Mouse (Mus musculus) lung, embryonic 15.5 days (tissue): ENCODE results near the gene Jph4. TPM values are rescaled to one million over a fixed set of nuclear protein-coding genes. Genes with fewer than 3 reads are reported as not detected.

Experiments used
- ATAC-seq: fragments of 200-750 bp; cut with Nextera tagmentation; 2 replicates; pipeline ENCODE4 v1.8.0; 2017; ENCODE audit warnings: moderate number of reproducible peaks, borderline replicate concordance; ENCODE audit not compliant: low FRiP score, low TSS enrichment; ENCODE audit errors: extremely low read depth
- H3K27ac ChIP-seq: fragments of 300-500 bp; sonication (generic); 2 replicates; pipeline ENCODE4 v1.5.1; 2015; ENCODE audit warnings: moderate library complexity, mild to moderate bottlenecking, inconsistent platforms
- H3K27me3 ChIP-seq: fragments of 300-500 bp; sonication (generic); 2 replicates; pipeline ENCODE4 v1.6.1; 2015; ENCODE audit warnings: inconsistent platforms
- H3K36me3 ChIP-seq: fragments of 300-500 bp; sonication (generic); 2 replicates; pipeline ENCODE4 v1.6.1; 2015; ENCODE audit warnings: inconsistent platforms
- H3K4me1 ChIP-seq: fragments of 300-500 bp; sonication (generic); 2 replicates; pipeline ENCODE4 v1.6.1; 2015; ENCODE audit warnings: inconsistent platforms
- H3K4me2 ChIP-seq: fragments of 300-500 bp; sonication (generic); 2 replicates; pipeline ENCODE4 v1.6.1; 2015; ENCODE audit warnings: inconsistent platforms, mild to moderate bottlenecking, moderate library complexity
- H3K4me3 ChIP-seq: fragments of 300-500 bp; sonication (generic); 2 replicates; pipeline ENCODE4 v1.5.1; 2015; ENCODE audit warnings: mild to moderate bottlenecking, inconsistent platforms
- H3K9ac ChIP-seq: fragments of 300-500 bp; sonication (generic); 2 replicates; pipeline ENCODE4 v1.6.1; 2015; ENCODE audit warnings: inconsistent platforms
- H3K9me3 ChIP-seq: fragments of 300-500 bp; sonication (generic); 2 replicates; pipeline ENCODE4 v1.6.1; 2016; ENCODE audit warnings: inconsistent platforms
- WGBS: fragments of 180-500 bp; shearing (Covaris S2); methylation state at CpG from one replicate; pipeline ENCODE4 v1.1.7; 2015; 5-methylcytosine and 5-hydroxymethylcytosine counted together
- polyA plus RNA-seq: library from polyadenylated mRNA; unstranded; fragments of >200 nt; fragmentation: Nextera tagmentation; extraction: Ambion mirVana; gene quantifications from 2 replicates; pipeline ENCODE4 v1.2.1, GENCODE M21; 2015

The Jph4 gene
- polyA plus RNA-seq, 1 experiment from 2014 or later, result 0.37 TPM

DNA sequence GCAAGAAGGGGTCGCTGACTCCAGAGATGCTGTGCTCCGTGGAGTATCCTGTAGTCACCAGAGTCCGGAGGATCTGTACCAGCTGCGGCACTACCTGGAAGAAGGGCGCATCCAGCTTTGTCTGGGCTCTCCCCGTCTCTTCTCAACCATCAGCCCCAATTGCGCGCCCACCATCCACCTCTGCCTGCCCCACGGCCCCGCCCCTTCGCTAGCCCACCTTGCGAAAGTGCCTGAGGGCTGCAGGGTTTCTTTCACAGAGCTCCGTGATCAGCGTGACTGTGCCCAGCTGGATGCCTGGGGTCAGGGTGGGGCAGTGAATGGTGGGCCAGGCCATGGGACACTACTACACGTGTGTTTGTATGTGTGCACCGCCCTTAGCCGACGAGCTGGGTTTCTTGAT lies 12.4 kb downstream of the Jph4 start:
- no peak overlapping the region for H3K27ac ChIP-seq
- H3K36me3 ChIP-seq, result 0 out of 2 replicates have a peak, but pooled peaks cover 5% of the 10 kb centered on the region
- no peak overlapping the region for H3K9ac ChIP-seq
- no peak overlapping the region for H3K4me2 ChIP-seq
- no peak for ATAC-seq
- H3K9me3 ChIP-seq, result no peaks in the 10 kb centered on the region
- WGBS, result 83% methylated on average over 18 of the region's 18 CpGs
- H3K4me3 ChIP-seq, result no peak overlapping the region
- peaks cover 27% of the 10 kb centered on the region for H3K4me1 ChIP-seq
- peaks cover 11% of the 10 kb centered on the region for H3K27me3 ChIP-seq

DNA sequence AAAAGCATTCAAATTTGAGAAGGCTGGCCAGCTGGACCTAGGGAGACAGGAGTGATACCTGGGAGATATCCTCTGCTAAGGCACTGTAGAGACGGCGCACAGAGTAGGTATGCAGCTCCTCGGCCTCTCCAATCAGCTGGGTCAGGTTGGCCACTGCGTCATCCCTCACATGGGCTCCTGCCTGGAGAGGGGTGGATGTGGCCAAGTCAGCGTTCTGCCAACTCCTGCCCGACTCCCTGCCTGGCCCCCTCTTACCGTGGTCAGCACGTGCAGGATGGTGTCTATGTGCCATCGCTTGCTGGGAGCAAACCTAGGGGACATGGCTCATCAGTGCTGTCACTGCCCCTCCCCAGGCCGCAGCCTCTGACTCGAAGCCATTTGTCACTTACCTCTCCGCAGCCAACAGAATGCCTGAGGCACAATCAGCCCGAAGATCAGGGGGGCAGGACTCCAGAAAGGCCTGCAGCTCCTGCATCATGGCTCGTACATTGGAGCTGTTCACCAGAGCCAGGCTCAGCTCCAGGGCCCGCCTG lies 14.4 kb downstream of the Jph4 start:
- no peak for ATAC-seq
- peaks cover 8% of the 10 kb centered on the region; the same call in 1 of the 2 replicates for H3K36me3 ChIP-seq
- H3K9me3 ChIP-seq, result no peaks in the 10 kb centered on the region
- H3K27me3 ChIP-seq, result no peaks in the 10 kb centered on the region
- H3K4me2 ChIP-seq, result no peak overlapping the region
- peaks cover 25% of the 10 kb centered on the region for H3K4me1 ChIP-seq
- H3K9ac ChIP-seq, result no peak overlapping the region
- no peak overlapping the region for H3K27ac ChIP-seq
- no peak overlapping the region for H3K4me3 ChIP-seq
- WGBS, result 76% methylated on average over 15 of the region's 15 CpGs

DNA sequence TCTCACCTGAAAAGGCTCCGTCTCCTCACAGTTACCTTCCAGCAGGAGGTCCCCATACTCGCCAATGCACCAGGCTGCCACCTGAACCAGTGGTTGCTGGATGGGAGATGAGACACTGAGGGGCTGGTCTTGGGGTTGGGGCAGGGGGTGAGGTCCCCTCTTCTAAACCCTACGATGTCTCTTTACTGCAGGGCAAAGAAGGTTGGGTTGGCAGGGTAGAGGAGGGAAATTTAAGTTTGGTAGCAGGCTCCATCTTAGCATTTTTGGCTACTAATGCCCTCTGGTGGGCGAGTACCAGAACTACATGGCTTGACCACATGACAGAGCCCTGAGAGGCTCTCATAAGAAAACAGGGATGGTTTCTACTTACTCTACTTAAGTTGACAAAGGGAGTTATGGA lies 15.1 kb downstream of the Jph4 start:
- 51% methylated on average over 4 of the region's 4 CpGs for WGBS
- no peak for ATAC-seq

DNA sequence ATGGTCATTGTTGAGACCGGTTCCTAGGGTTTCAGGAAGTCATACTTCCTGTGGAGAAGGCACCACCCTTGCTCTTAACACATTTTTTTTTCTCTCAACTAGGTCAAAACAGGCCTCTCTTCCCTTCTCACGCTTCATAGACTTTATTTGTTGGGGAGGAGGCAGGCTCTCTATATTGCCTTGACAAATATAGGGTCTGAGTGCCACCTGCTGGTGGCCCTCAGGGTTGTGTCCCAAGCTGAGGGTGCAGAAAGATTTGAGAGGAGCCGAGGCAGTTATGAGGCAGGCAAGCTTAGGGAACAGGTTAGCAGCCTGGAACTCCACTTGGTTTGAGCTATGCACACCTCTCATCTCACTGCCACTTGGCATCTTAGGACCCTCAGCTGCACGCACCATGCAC lies 18.7 kb downstream of the Jph4 start:
- peak overlapping the region; percentile 61 for H3K27ac ChIP-seq
- H3K4me3 ChIP-seq, result no peak overlapping the region
- no peak overlapping the region for H3K4me2 ChIP-seq
- no peaks in the 10 kb centered on the region for H3K27me3 ChIP-seq
- no peaks in the 10 kb centered on the region for H3K9me3 ChIP-seq
- H3K4me1 ChIP-seq, result peaks cover 27% of the 10 kb centered on the region
- H3K9ac ChIP-seq, result no peak overlapping the region
- 49% methylated on average over 4 of the region's 4 CpGs for WGBS
- no peak for ATAC-seq
- H3K36me3 ChIP-seq, result peaks cover 8% of the 10 kb centered on the region; the same call in 1 of the 2 replicates

More for the DNA sequence above, 15.1 kb downstream of the Jph4 start:
- Histone ChIP-seq H3K4me1 (peaks cover 28% of the 10 kb centered on the region), H3K9me3 (no peaks in the 10 kb centered on the region), H3K27me3 (no peaks in the 10 kb centered on the region), H3K27ac (no peak overlapping the region), H3K4me3 (no peak overlapping the region), H3K9ac (no peak overlapping the region), H3K36me3 (peaks cover 8% of the 10 kb centered on the region; the same call in 1 of the 2 replicates), H3K4me2 (no peak overlapping the region)

DNA sequence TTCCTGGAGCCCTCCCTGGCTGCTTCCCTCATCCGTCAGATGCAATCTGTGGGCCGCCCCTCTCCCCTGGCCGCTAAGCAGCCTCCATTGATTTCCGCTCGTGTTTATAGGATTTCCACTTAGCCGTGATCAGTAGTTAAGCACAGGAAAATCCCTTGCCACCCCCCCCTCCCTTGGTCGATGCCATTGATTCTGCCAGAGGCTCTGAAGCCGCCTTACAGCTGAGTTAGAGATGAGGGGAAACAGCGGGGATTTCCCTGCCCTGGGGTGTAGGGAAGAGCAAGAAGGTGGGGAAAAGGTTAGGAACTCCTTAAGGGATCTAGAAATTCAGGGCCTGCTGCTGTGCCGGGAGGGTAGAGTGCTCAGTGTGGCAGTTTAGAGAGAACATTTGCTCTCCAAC lies 19.1 kb downstream of the Jph4 start:
- Histone ChIP-seq H3K27me3 (no peaks in the 10 kb centered on the region), H3K9ac (no peak overlapping the region), H3K4me2 (no peak overlapping the region), H3K36me3 (peaks cover 8% of the 10 kb centered on the region; the same call in 1 of the 2 replicates), H3K9me3 (no peaks in the 10 kb centered on the region), H3K27ac (peak overlapping the region; percentile 61), H3K4me3 (no peak overlapping the region), H3K4me1 (peaks cover 27% of the 10 kb centered on the region)
- ATAC-seq, result no peak
- WGBS, result 67% methylated on average over 10 of the region's 10 CpGs

DNA sequence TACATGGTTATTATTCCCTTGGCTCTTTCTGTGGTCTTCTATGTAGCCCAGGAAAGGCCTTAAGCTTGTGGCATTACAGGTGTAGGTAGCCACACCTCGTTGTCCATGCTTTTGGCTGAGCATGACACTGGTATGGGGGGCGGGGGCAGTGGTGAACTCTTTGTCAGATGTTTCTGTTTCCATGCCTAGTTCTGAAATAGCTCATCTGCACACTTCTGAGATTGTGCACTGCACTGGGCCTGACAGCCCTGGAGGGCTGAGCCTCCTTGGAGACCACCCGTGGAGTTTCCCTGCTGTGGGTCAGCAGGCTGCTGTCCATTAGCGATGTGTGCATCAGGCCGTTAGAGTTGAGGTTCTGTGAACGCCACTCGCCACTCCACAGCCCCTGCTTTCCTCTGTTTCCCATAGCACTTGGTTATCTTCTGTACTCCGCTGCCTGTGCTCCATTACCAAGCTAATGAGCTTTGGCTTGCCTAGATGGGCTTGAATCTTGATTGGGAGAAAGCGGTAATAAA lies 20.1 kb downstream of the Jph4 start:
- H3K36me3 ChIP-seq, result peaks cover 8% of the 10 kb centered on the region; the same call in 1 of the 2 replicates
- peaks cover 27% of the 10 kb centered on the region for H3K4me1 ChIP-seq
- no peaks in the 10 kb centered on the region for H3K27me3 ChIP-seq
- H3K4me2 ChIP-seq, result peak overlapping the region; percentile 22; the same call in 1 of the 2 replicates
- ATAC-seq, result no peak
- WGBS, result 51% methylated on average over 9 of the region's 9 CpGs
- no peaks in the 10 kb centered on the region for H3K9me3 ChIP-seq
- no peak overlapping the region for H3K4me3 ChIP-seq
- H3K9ac ChIP-seq, result no peak overlapping the region
- no peak overlapping the region for H3K27ac ChIP-seq

DNA sequence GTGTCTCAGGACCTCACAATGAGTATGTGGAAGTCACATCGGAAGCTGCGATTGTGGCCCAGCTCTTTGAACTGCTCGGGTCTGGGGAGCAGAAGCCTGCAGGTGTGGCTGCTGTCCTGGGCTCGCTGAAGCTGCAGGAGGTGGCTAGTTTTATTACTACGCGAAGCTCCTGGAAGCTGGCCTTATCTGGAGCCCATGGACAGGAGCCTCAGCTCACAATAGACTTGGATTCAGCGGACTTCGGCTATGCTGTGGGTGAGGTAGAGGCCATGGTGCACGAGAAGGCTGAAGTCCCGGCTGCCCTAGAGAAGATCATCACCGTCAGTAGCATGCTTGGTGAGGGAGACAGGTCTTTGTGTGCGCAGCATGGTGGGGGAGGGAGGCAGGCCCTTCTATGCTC lies 21.1 kb downstream of the Jph4 start:
- Histone ChIP-seq H3K9ac (peak overlapping the region; percentile 66), H3K9me3 (no peaks in the 10 kb centered on the region), H3K4me2 (peak overlapping the region; percentile 67), H3K27me3 (no peaks in the 10 kb centered on the region), H3K27ac (no peak overlapping the region), H3K4me1 (peaks cover 34% of the 10 kb centered on the region), H3K4me3 (peak overlapping the region; percentile 72), H3K36me3 (peaks cover 3% of the 10 kb centered on the region; the same call in 1 of the 2 replicates)
- no peak for ATAC-seq
- WGBS, result 60% methylated on average over 12 of the region's 12 CpGs

DNA sequence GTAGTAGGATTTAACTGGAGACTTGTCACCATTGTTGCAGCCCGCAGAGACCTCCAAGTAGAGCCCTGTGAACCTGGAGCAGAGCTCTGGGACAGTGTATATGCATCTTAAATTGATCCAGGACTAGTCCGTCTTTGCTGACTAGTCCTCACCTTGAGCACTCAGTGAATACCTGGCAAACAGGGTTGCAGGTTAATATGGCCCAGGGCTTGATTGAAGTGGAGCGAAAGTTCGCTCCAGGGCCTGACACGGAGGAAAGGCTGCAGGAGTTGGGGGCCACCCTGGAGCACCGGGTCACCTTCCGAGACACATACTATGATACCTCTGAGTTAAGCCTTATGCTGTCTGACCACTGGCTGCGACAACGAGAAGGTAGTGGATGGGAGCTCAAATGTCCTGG lies 21.5 kb downstream of the Jph4 start:
- WGBS, result 47% methylated on average over 9 of the region's 9 CpGs

DNA sequence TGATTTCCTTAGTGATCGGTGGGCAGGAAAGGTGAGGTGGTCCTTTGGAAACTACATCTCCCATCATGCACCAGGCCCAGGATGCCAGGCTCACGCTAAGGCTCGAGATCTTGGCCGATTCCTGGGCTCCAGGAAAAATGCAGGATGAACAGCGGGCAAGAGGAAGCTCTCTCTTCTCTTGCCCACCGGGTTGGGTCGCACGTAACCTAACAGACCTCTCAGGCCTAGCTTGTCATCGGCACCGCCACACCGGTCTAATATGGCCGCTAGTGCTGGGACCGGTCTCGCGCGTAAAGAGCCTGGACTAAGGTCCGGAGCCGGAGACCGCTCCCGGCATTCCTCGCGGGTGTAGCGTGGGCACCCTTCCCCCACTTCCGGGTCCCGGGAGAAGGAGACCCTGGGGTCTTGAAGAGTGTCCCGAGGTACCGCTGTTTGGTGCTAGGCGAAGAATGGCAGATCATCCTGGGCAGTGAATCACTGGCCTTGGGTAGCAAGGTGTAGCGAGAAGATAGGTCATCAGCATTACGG lies 22.0 kb downstream of the Jph4 start, which contains the start of gene Thtpa:
Gene Thtpa (plus strand): TSS at position 81 of the 528 bp plus-strand sequence.
- Histone ChIP-seq H3K9me3 (no peaks in the 10 kb centered on the region), H3K4me3 (peak within 1 kb of the TSS; percentile 72), H3K4me2 (peak within 1 kb of the TSS; percentile 67), H3K9ac (peak within 1 kb of the TSS; percentile 66), H3K27ac (peak within 1 kb of the TSS; percentile 73), H3K36me3 (peaks cover 3% of the 10 kb centered on the region; the same call in 1 of the 2 replicates), H3K4me1 (peaks cover 35% of the 10 kb centered on the region), H3K27me3 (no peaks in the 10 kb centered on the region)
- ATAC-seq, result peak; percentile 72
- WGBS, result under 1% methylated on average over 30 of the region's 30 CpGs

More for the DNA sequence above, 21.5 kb downstream of the Jph4 start:
- peak overlapping the region; percentile 73; the same call in 1 of the 2 replicates for H3K27ac ChIP-seq
- H3K36me3 ChIP-seq, result peaks cover 3% of the 10 kb centered on the region; the same call in 1 of the 2 replicates
- H3K27me3 ChIP-seq, result no peaks in the 10 kb centered on the region
- no peaks in the 10 kb centered on the region for H3K9me3 ChIP-seq
- peak overlapping the region; percentile 67 for H3K4me2 ChIP-seq
- H3K4me1 ChIP-seq, result peaks cover 34% of the 10 kb centered on the region
- ATAC-seq, result no peak
- H3K9ac ChIP-seq, result peak overlapping the region; percentile 66
- peak overlapping the region; percentile 72 for H3K4me3 ChIP-seq

DNA sequence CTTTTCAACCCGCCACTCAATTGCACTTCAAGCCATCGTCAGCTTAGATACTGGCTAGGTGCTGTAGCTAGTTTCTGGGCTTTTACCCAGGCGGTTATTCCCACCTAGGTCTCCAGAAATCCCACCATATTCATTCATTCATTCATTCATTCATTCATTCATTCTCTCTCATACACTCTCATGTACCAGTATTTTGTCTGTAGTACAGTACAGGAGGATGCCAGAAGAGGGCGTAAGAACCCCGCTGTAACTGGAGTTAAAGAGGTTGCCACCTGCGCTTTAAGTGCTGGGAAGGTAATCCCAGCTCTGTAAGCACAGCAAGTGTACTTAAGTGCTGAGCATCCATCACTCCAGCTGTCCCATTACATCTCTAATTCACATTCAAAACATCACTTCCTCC lies 22.8 kb downstream of the Jph4 start:
- H3K27ac ChIP-seq, result no peak overlapping the region
- no peak for ATAC-seq
- H3K4me2 ChIP-seq, result peak overlapping the region; percentile 67
- H3K9me3 ChIP-seq, result no peaks in the 10 kb centered on the region
- H3K9ac ChIP-seq, result no peak overlapping the region
- H3K36me3 ChIP-seq, result no peaks in the 10 kb centered on the region
- WGBS, result 45% methylated on average over 6 of the region's 6 CpGs
- H3K4me1 ChIP-seq, result peaks cover 37% of the 10 kb centered on the region
- peak overlapping the region; percentile 72; the same call in 1 of the 2 replicates for H3K4me3 ChIP-seq
- H3K27me3 ChIP-seq, result no peaks in the 10 kb centered on the region

DNA sequence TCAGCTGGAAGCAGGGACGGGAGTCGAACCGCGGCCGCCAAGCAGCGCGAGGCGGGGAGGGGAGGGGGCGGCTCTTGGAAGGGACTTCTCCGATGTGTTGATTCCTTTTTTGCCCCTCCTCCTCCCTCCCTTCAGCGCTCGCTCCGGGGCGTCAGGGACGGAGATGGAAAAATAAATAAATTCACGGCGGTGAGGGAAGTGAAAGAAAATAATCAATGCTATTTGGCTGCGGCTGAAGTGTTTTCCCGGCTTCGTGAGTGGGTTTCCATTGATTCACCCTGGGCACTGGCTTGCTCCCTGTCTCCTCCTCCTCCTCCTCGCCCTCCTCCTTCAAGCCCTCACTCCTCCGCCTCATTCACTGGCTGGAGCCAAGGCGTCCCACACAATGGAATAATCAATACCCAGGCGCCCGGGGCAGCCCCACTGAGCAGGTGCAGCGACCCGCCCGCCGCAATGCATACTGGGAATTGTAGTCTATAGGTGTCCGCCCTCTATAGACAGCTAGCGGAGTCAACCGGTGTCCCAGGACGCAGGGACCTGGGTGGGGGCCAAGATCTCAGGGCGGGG lies 24.6 kb downstream of the Jph4 start, which contains the start of gene Zfhx2:
Gene Zfhx2 (minus strand): TSS at position 314 of the 567 bp plus-strand sequence.
- peak within 1 kb of the TSS; percentile 77 for H3K4me2 ChIP-seq
- no peaks in the 10 kb centered on the region for H3K27me3 ChIP-seq
- no peaks in the 10 kb centered on the region for H3K36me3 ChIP-seq
- H3K4me3 ChIP-seq, result peak within 1 kb of the TSS; percentile 62
- 1% methylated on average over 34 of the region's 34 CpGs for WGBS
- peak within 1 kb of the TSS; percentile 81 for H3K27ac ChIP-seq
- peak; percentile 85 for ATAC-seq
- H3K9ac ChIP-seq, result peak within 1 kb of the TSS; percentile 55
- H3K9me3 ChIP-seq, result no peaks in the 10 kb centered on the region
- H3K4me1 ChIP-seq, result peaks cover 27% of the 10 kb centered on the region
